Mouse (Mus musculus) liver, embryonic 11.5 days (tissue): ENCODE results near the gene Maml3. TPM values are rescaled to one million over a fixed set of nuclear protein-coding genes. Genes with fewer than 3 reads are reported as not detected.
A peak's percentile ranks its signal among the peaks of the same experiment; 100 is the strongest.

Source experiments
- ATAC-seq: fragments of 200-750 bp; cut with Nextera tagmentation; replicated peaks from 2 replicates; pipeline ENCODE4 v1.8.0; 2017; ENCODE audit warnings: moderate number of reproducible peaks, mild to moderate bottlenecking, moderate TSS enrichment, moderate library complexity; ENCODE audit not compliant: low FRiP score
- DNase-seq: peaks from one replicate; pipeline ENCODE4 v3.0.0-alpha.2; 2017; ENCODE audit warnings: low spot score
- H3K27ac ChIP-seq: fragments of 300-500 bp; sonication (generic); 2 replicates; pipeline ENCODE4 v1.5.1; 2014; ENCODE audit warnings: mild to moderate bottlenecking, low read depth, low read length, control low read depth
- H3K27me3 ChIP-seq: fragments of 300-500 bp; sonication (generic); replicated peaks from 2 replicates; pipeline ENCODE4 v1.6.1; 2014; ENCODE audit warnings: low read length, mixed read lengths; ENCODE audit not compliant: control insufficient read depth, insufficient read depth
- H3K36me3 ChIP-seq: fragments of 300-500 bp; sonication (generic); 2 replicates; pipeline ENCODE4 v1.6.1; 2014; ENCODE audit warnings: mild to moderate bottlenecking, low read length, moderate library complexity, mixed read lengths; ENCODE audit not compliant: control insufficient read depth, insufficient read depth
- H3K4me1 ChIP-seq: fragments of 300-500 bp; sonication (generic); replicated peaks from 2 replicates; pipeline ENCODE4 v1.6.1; 2014; ENCODE audit warnings: low read length, mixed read lengths; ENCODE audit not compliant: control insufficient read depth, insufficient read depth
- H3K4me2 ChIP-seq: fragments of 300-500 bp; sonication (generic); 2 replicates; pipeline ENCODE4 v1.6.1; 2014; ENCODE audit warnings: mild to moderate bottlenecking, control low read depth, moderate library complexity
- H3K4me3 ChIP-seq: fragments of 300-500 bp; sonication (generic); 2 replicates; pipeline ENCODE4 v1.5.1; 2014; ENCODE audit warnings: low read depth, low read length, control low read depth
- H3K9ac ChIP-seq: fragments of 300-500 bp; sonication (generic); 2 replicates; pipeline ENCODE4 v1.6.1; 2014; ENCODE audit warnings: low read depth, low read length, control low read depth
- H3K9me3 ChIP-seq: fragments of 300-500 bp; sonication (generic); 2 replicates; pipeline ENCODE4 v1.6.1; 2016; ENCODE audit warnings: low read length, inconsistent platforms, mixed read lengths; ENCODE audit not compliant: control insufficient read depth
- WGBS: fragments of 180-500 bp; shearing (Covaris S2); extraction: QIAGEN DNeasy Blood & Tissue Kit; methylation state at CpG from one replicate; pipeline ENCODE4 v1.1.7; 2014; 5-methylcytosine and 5-hydroxymethylcytosine counted together
- polyA plus RNA-seq: library from polyadenylated mRNA; unstranded; fragments of >200 nt; fragmentation: Nextera tagmentation; extraction: Ambion mirVana; gene quantifications from 2 replicates; pipeline ENCODE4 v1.2.1, GENCODE M21; 2014

Gene Maml3
- polyA plus RNA-seq, 1 experiment from 2014 or later, result 3.1 TPM

GRCm38 (mm10) chr3:51674963-51675362 lies 429.9 kb downstream of the Maml3 start:
- 74% methylated on average over 3 of the region's 3 CpGs for WGBS

GRCm38 (mm10) chr3:51673408-51674086 lies 431.3 kb downstream of the Maml3 start:
- no peaks in the 10 kb centered on the region for H3K9me3 ChIP-seq
- no peaks in the 10 kb centered on the region for H3K36me3 ChIP-seq
- WGBS, result 61% methylated on average over 21 of the region's 21 CpGs
- H3K4me2 ChIP-seq, result peak overlapping the region; percentile 36
- DNase-seq, result no peak
- H3K4me3 ChIP-seq, result no peak overlapping the region
- H3K27ac ChIP-seq, result no peak overlapping the region
- 0 out of 2 replicates have a peak, but pooled peaks have one; percentile 13 for ATAC-seq
- peaks cover 37% of the 10 kb centered on the region for H3K4me1 ChIP-seq
- H3K27me3 ChIP-seq, result no peaks in the 10 kb centered on the region
- no peak overlapping the region; the same call in 1 of the 2 replicates for H3K9ac ChIP-seq

More at GRCm38 (mm10) chr3:51674963-51675362, 429.9 kb downstream of the Maml3 start:
- Histone ChIP-seq H3K4me1 (peaks cover 37% of the 10 kb centered on the region), H3K4me2 (no peak overlapping the region), H3K4me3 (no peak overlapping the region), H3K27me3 (no peaks in the 10 kb centered on the region), H3K9me3 (no peaks in the 10 kb centered on the region), H3K27ac (no peak overlapping the region), H3K36me3 (no peaks in the 10 kb centered on the region), H3K9ac (no peak overlapping the region)
- no peak for DNase-seq
- ATAC-seq, result no peak

GRCm38 (mm10) chr3:51672631-51673030 lies 432.2 kb downstream of the Maml3 start:
- Histone ChIP-seq H3K36me3 (no peaks in the 10 kb centered on the region), H3K4me3 (no peak overlapping the region), H3K4me1 (peaks cover 37% of the 10 kb centered on the region), H3K9me3 (no peaks in the 10 kb centered on the region), H3K4me2 (no peak overlapping the region; the same call in 1 of the 2 replicates), H3K27me3 (no peaks in the 10 kb centered on the region), H3K27ac (peak overlapping the region; percentile 4; the same call in 1 of the 2 replicates), H3K9ac (no peak overlapping the region)
- no peak for DNase-seq
- WGBS, result 19% methylated on average over 4 of the region's 4 CpGs
- no peak for ATAC-seq

GRCm38 (mm10) chr3:51671071-51671469 lies 433.8 kb downstream of the Maml3 start:
- Histone ChIP-seq H3K36me3 (no peaks in the 10 kb centered on the region), H3K4me1 (peaks cover 37% of the 10 kb centered on the region), H3K27me3 (no peaks in the 10 kb centered on the region), H3K4me3 (no peak overlapping the region), H3K4me2 (no peak overlapping the region), H3K9ac (no peak overlapping the region), H3K9me3 (no peaks in the 10 kb centered on the region), H3K27ac (peak overlapping the region; percentile 57)
- 76% methylated on average over 1 of the region's 1 CpGs for WGBS
- DNase-seq (no peak), ATAC-seq (no peak)

GRCm38 (mm10) chr3:51670414-51671070 lies 434.3 kb downstream of the Maml3 start:
- 36% methylated on average over 5 of the region's 5 CpGs for WGBS
- H3K9ac ChIP-seq, result no peak overlapping the region
- H3K9me3 ChIP-seq, result no peaks in the 10 kb centered on the region
- peaks cover 37% of the 10 kb centered on the region for H3K4me1 ChIP-seq
- H3K4me3 ChIP-seq, result no peak overlapping the region
- H3K27ac ChIP-seq, result peak overlapping the region; percentile 66
- ATAC-seq (peak; percentile 82), DNase-seq (no peak)
- no peaks in the 10 kb centered on the region for H3K27me3 ChIP-seq
- no peaks in the 10 kb centered on the region for H3K36me3 ChIP-seq
- H3K4me2 ChIP-seq, result no peak overlapping the region

GRCm38 (mm10) chr3:51668607-51669006 lies 436.3 kb downstream of the Maml3 start:
- Histone ChIP-seq H3K4me1 (peaks cover 31% of the 10 kb centered on the region), H3K27me3 (no peaks in the 10 kb centered on the region), H3K4me3 (no peak overlapping the region), H3K9me3 (no peaks in the 10 kb centered on the region), H3K4me2 (no peak overlapping the region), H3K27ac (no peak overlapping the region), H3K36me3 (no peaks in the 10 kb centered on the region), H3K9ac (no peak overlapping the region)
- 60% methylated on average over 2 of the region's 2 CpGs for WGBS
- DNase-seq (no peak), ATAC-seq (no peak)

GRCm38 (mm10) chr3:51662557-51662956 lies 442.3 kb downstream of the Maml3 start:
- H3K27ac ChIP-seq, result no peak overlapping the region
- WGBS, result 24% methylated on average over 6 of the region's 6 CpGs
- peak; percentile 59; the same call in 1 of the 2 replicates for ATAC-seq
- no peaks in the 10 kb centered on the region for H3K36me3 ChIP-seq
- H3K9ac ChIP-seq, result 0 out of 2 replicates have a peak overlapping the region, but pooled peaks have one; percentile 2
- DNase-seq, result no peak
- no peaks in the 10 kb centered on the region for H3K9me3 ChIP-seq
- H3K4me3 ChIP-seq, result no peak overlapping the region
- peaks cover 24% of the 10 kb centered on the region for H3K4me1 ChIP-seq
- H3K27me3 ChIP-seq, result no peaks in the 10 kb centered on the region
- H3K4me2 ChIP-seq, result peak overlapping the region; percentile 39

GRCm38 (mm10) chr3:51661880-51662550 lies 442.9 kb downstream of the Maml3 start:
- no peaks in the 10 kb centered on the region for H3K36me3 ChIP-seq
- H3K4me3 ChIP-seq, result peak overlapping the region; percentile 25; the same call in 1 of the 2 replicates
- DNase-seq (no peak), ATAC-seq (peak; percentile 27; the same call in 1 of the 2 replicates)
- H3K4me2 ChIP-seq, result peak overlapping the region; percentile 39
- H3K27ac ChIP-seq, result no peak overlapping the region
- 37% methylated on average over 11 of the region's 11 CpGs for WGBS
- peak overlapping the region; percentile 45; the same call in 1 of the 2 replicates for H3K9ac ChIP-seq
- no peaks in the 10 kb centered on the region for H3K27me3 ChIP-seq
- H3K9me3 ChIP-seq, result no peaks in the 10 kb centered on the region
- H3K4me1 ChIP-seq, result peaks cover 24% of the 10 kb centered on the region
